Mouse (Mus musculus) CH12.LX (cell line): ENCODE measurements around the gene Tnni3.
A peak's percentile ranks its signal among the peaks of the same experiment; 100 is the strongest.

Source experiments
- CTCF ChIP-seq, 2 experiments: IDR thresholded peaks in 1 of 2; conservative IDR thresholded peaks in 1 of 2; 2 replicates each; pipeline ENCODE4 v1.5.1; 2011 to 2012; ENCODE audit warnings: low read depth in 2 of 2, low read length in 2 of 2, improper control_type of control experiment in 1 of 2, inconsistent platforms in 1 of 2, mild to moderate bottlenecking in 1 of 2, moderate library complexity in 1 of 2
- EP300 ChIP-seq: IDR thresholded peaks from 2 replicates; pipeline ENCODE4 v1.6.1; 2011; ENCODE audit warnings: low read length, improper control_type of control experiment
- ETS1 ChIP-seq: conservative IDR thresholded peaks from 2 replicates; pipeline ENCODE4 v1.6.1; 2012; ENCODE audit warnings: low read depth, mild to moderate bottlenecking, inconsistent platforms, low read length, improper control_type of control experiment, moderate library complexity
- MAFK ChIP-seq: IDR thresholded peaks from 2 replicates; pipeline ENCODE4 v1.6.1; 2011; ENCODE audit warnings: low read length, improper control_type of control experiment; ENCODE audit not compliant: insufficient replicate concordance
- MAZ ChIP-seq: IDR thresholded peaks from 2 replicates; pipeline ENCODE4 v1.6.1; 2012; ENCODE audit warnings: low read depth, mild to moderate bottlenecking, inconsistent platforms, low read length, improper control_type of control experiment, moderate library complexity
- MXI1 ChIP-seq: IDR thresholded peaks from 2 replicates; pipeline ENCODE4 v1.6.1; 2011; ENCODE audit warnings: mild to moderate bottlenecking, low read depth, low read length, improper control_type of control experiment
- MYC ChIP-seq: IDR thresholded peaks from 2 replicates; pipeline ENCODE4 v1.6.1; 2011; ENCODE audit warnings: low read depth, mild to moderate bottlenecking, improper control_type of control experiment, low read length
- POLR2A ChIP-seq: IDR thresholded peaks from 2 replicates; pipeline ENCODE4 v1.6.1; 2011; ENCODE audit warnings: low read depth, mild to moderate bottlenecking, improper control_type of control experiment, low read length
- UBTF ChIP-seq: IDR thresholded peaks from 2 replicates; pipeline ENCODE4 v1.6.1; 2012; ENCODE audit warnings: low read depth, mild to moderate bottlenecking, inconsistent platforms, low read length, improper control_type of control experiment, moderate library complexity

DNA sequence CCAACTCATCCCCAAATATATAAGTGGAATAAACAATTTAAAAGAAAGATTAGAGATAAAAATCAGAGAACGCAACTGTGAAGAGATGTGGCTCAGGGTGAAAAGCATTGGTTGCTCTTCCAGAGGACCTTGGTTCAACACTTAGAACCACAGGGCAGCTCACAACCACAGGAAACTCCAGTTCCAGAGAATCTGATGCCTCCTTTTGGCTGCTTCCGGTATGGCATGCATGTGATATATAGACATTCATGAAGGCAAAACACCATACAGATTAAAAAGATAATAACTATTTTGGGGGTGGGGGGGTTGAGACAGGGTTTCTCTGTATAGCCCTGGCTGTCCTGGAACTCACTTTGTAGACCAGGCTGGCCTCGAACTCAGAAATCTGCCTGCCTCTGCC is 38.6 kb upstream of the Tnni3 start:
- TF ChIP-seq POLR2A: no peak
- TF ChIP-seq ETS1: no peak
- TF ChIP-seq MAFK: no peak
- no peak for TF ChIP-seq MYC
- TF ChIP-seq CTCF (conservative IDR thresholded peaks at IDR 0.05 in 1 of 2, IDR thresholded peaks at IDR 0.05 in 1 of 2; ENCODE audit: low read depth in 2 of 2, low read length in 2 of 2): peak in 1 of 2 experiments; percentile 31; a peak in 3 of 4 replicates
- TF ChIP-seq MAZ: no peak
- TF ChIP-seq MXI1: no peak
- no peak for TF ChIP-seq UBTF
- no peak for TF ChIP-seq EP300
